Mouse (Mus musculus) liver, embryonic 13.5 days (tissue): Measurements from ENCODE around the gene Gm12887. TPM values are rescaled to one million over a fixed set of nuclear protein-coding genes. Genes with fewer than 3 reads are reported as not detected.

Source experiments
- ATAC-seq: fragments of 200-750 bp; cut with Nextera tagmentation; 2 replicates; pipeline ENCODE4 v1.8.0; 2017; ENCODE audit warnings: low read depth, mild to moderate bottlenecking, moderate number of reproducible peaks, moderate library complexity
- DNase-seq: peaks from one replicate; pipeline ENCODE4 v3.0.0; 2022
- H3K27ac ChIP-seq: fragments of 300-500 bp; sonication (generic); 2 replicates; pipeline ENCODE4 v1.5.1; 2015; ENCODE audit warnings: moderate library complexity, mild to moderate bottlenecking, inconsistent platforms
- H3K27me3 ChIP-seq: fragments of 300-500 bp; sonication (generic); 2 replicates; pipeline ENCODE4 v1.6.1; 2015; ENCODE audit warnings: mild to moderate bottlenecking, inconsistent platforms
- H3K36me3 ChIP-seq: fragments of 300-500 bp; sonication (generic); 2 replicates; pipeline ENCODE4 v1.6.1; 2015; ENCODE audit warnings: mild to moderate bottlenecking, inconsistent platforms
- H3K4me1 ChIP-seq: fragments of 300-500 bp; sonication (generic); replicated peaks from 2 replicates; pipeline ENCODE4 v1.6.1; 2015; ENCODE audit warnings: inconsistent platforms
- H3K4me2 ChIP-seq: fragments of 300-500 bp; sonication (generic); 2 replicates; pipeline ENCODE4 v1.6.1; 2015; ENCODE audit warnings: inconsistent platforms, mild to moderate bottlenecking, moderate library complexity
- H3K4me3 ChIP-seq: fragments of 300-500 bp; sonication (generic); replicated peaks from 2 replicates; pipeline ENCODE4 v1.5.1; 2015; ENCODE audit warnings: mild to moderate bottlenecking, inconsistent platforms
- H3K9ac ChIP-seq: fragments of 300-500 bp; sonication (generic); 2 replicates; pipeline ENCODE4 v1.6.1; 2015; ENCODE audit warnings: mild to moderate bottlenecking, inconsistent platforms
- H3K9me3 ChIP-seq: fragments of 300-500 bp; sonication (generic); replicated peaks from 2 replicates; pipeline ENCODE4 v1.6.1; 2016; ENCODE audit warnings: inconsistent platforms
- WGBS: fragments of 180-500 bp; shearing (Covaris S2); methylation state at CpG from one replicate; pipeline ENCODE4 v1.1.7; 2015; ENCODE audit not compliant: insufficient replicate concordance; 5-methylcytosine and 5-hydroxymethylcytosine counted together
- polyA plus RNA-seq: library from polyadenylated mRNA; unstranded; fragments of >200 nt; fragmentation: Nextera tagmentation; extraction: Ambion mirVana; gene quantifications from 2 replicates; pipeline ENCODE4 v1.2.1, GENCODE M21; 2015

The Gm12887 gene
- polyA plus RNA-seq = not detected in 2 replicates

GRCm38 (mm10) chr4:121622003-121622402 lies at the start of gene Gm12887:
Gene Gm12887, minus strand, starts transcription at chr4:121622103.
- no peak for ATAC-seq
- H3K27me3 ChIP-seq = no peaks in the 10 kb centered on the region
- no peak within 1 kb of the TSS for H3K4me2 ChIP-seq
- H3K27ac ChIP-seq = no peak within 1 kb of the TSS
- WGBS = 31% methylated on average over 2 of the region's 2 CpGs
- peaks cover 12% of the 10 kb centered on the region for H3K9me3 ChIP-seq
- no peaks in the 10 kb centered on the region for H3K36me3 ChIP-seq
- H3K9ac ChIP-seq = no peak within 1 kb of the TSS
- H3K4me1 ChIP-seq = no peaks in the 10 kb centered on the region
- DNase-seq = no peak
- no peak within 1 kb of the TSS for H3K4me3 ChIP-seq

GRCm38 (mm10) chr4:121657040-121657439 lies 35.1 kb upstream of the Gm12887 start:
- ATAC-seq (no peak), DNase-seq (no peak)
- Histone ChIP-seq H3K9me3 (no peaks in the 10 kb centered on the region), H3K9ac (no peak overlapping the region), H3K4me2 (no peak overlapping the region), H3K4me3 (no peak overlapping the region), H3K27ac (no peak overlapping the region), H3K36me3 (no peaks in the 10 kb centered on the region), H3K4me1 (no peaks in the 10 kb centered on the region), H3K27me3 (no peaks in the 10 kb centered on the region)
- 68% methylated on average over 1 of the region's 1 CpGs for WGBS

Other genes with a start within 250 kb of the Gm12887 start
- gene Gm12886, start 199.0 kb downstream of the Gm12887 start, polyA plus RNA-seq = not detected in 2 replicates